Mouse (Mus musculus): ENCODE results near the gene Prim2.

DNA sequence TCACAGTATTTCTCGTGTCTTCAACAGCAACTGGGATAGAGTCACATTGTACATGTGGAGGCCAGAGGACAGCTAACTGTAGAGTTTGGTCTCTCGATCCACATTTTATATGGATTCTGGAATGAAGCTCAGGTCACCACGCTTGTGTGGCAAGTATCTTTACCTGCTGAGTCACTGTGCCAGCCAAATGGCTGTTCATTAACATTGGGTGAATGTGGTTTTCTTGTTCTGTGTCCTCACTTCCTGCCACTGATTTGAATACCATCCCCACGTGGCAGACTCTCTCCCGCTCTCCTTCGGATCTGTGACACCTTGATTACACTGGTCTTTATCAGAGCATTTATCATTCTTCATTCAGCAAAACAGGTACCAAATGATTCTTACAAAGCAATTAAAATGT lies 198.5 kb downstream of the Prim2 start:
- TF ChIP-seq ZNF384 (IDR thresholded peaks at IDR 0.05; ENCODE audit: low read depth, low read length) (no peak), HCFC1 (IDR thresholded peaks at IDR 0.05; ENCODE audit: borderline replicate concordance, insufficient read depth, low read length) (no peak)
